Mouse (Mus musculus): ENCODE measurements around the gene Cdkn2c. TPM values are rescaled to one million over a fixed set of nuclear protein-coding genes. Genes with fewer than 3 reads are reported as not detected.
"Not testable (repeated sequence)": the region's sequence is repeated elsewhere in the genome, so short reads cannot be mapped to it uniquely, and the experiment has no call there.

Cdkn2c gene
- polyA plus RNA-seq (2015; fragmentation: Nextera tagmentation; extraction: Ambion mirVana), result 8.0 and 11.9 TPM in 2 replicates

DNA sequence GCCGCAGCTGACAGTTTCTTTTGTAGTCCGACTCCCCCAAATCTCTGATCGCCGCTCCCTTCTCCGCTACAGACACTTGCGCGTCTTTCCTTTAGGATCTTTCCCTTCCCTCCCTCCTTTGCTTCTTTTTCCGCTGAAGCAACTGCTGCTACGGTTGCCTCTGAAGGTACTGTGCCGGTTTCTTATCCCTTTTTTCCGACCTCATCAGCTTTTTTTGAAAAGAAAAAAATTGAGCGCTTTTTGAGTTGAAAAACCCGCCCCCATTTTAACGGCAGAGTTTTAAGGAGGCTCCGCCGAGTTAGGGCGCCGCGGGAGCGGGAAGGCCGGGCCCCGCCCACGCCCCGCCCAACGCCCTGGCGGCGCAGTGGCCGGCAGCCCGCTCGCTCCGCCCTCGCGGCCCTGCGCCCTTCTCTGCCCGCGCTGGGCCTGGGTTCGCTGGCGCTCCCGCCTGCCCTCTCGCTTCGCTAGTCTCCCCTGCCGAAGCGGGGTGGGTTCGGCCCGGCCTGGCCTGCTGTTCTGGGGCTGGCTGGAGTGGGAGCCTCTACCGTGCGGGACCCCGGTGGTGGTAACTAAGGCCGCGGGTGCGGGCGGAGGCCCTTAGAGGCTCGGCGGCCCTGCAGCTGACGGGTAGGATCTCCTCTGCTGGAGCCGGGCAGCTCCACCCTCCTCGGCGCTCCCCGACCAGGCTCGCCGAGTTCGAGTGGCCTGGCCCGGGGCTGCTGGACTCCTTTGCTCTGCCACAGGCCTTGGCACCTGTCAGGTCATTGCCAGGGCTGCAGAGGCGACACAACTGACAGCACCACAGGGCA is at the start of gene Cdkn2c:
Cdkn2c (minus strand) TSS at position 729 of the 809 bp plus-strand sequence.
- ATAC-seq, result peak; percentile 92
- peak within 1 kb of the TSS; percentile 94 for H3K4me2 ChIP-seq (ENCODE audit: low read length)
- 0% methylated on average over 61 of the region's 64 CpGs for WGBS

DNA sequence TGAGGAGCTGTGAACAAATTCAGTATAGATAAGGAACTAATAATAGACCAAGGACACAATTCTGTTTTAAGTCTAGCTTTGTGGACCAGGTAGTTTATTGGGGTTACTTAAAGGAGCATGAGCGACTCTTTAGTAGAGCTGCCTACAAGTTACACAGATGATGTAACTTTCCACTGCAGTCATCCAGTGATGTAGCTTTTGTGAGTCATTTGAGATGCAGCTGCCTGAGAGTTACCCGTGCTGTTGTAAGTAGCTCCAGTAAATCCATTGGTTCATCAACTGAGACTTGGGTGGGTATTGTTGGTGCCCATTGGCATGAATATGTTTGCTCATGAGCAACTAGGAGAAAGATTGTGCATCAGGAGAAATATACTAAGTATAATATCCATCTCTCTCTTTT is 38.4 kb upstream of the Cdkn2c start:
- no peaks in the 10 kb centered on the region for H3K36me3 ChIP-seq (ENCODE audit: control insufficient read depth, insufficient read depth)
- no peak overlapping the region for H3K4me3 ChIP-seq (replicated peaks; ENCODE audit: low read length)
- H3K27ac ChIP-seq (ENCODE audit: low read length), result no peak overlapping the region
- H3K27me3 ChIP-seq (replicated peaks; ENCODE audit: control insufficient read depth, insufficient read depth, low read length), result no peaks in the 10 kb centered on the region
- no peak overlapping the region for H3K9ac ChIP-seq (replicated peaks; ENCODE audit: low read depth, low read length)
- no peak overlapping the region for H3K4me2 ChIP-seq (ENCODE audit: low read length)
- 93% methylated on average over 2 of the region's 2 CpGs for WGBS
- H3K4me1 ChIP-seq (replicated peaks; ENCODE audit: control insufficient read depth, insufficient read depth, low read length), result no peaks in the 10 kb centered on the region
- no peaks in the 10 kb centered on the region for H3K9me3 ChIP-seq (ENCODE audit: control insufficient read depth, low read length)
- ATAC-seq, result no peak

More for the DNA sequence above, at the start of gene Cdkn2c:
- Histone ChIP-seq H3K4me3 (replicated peaks; ENCODE audit: low read length) (peak within 1 kb of the TSS; percentile 48), H3K36me3 (ENCODE audit: control insufficient read depth, insufficient read depth) (no peaks in the 10 kb centered on the region), H3K27ac (ENCODE audit: low read length) (peak within 1 kb of the TSS; percentile 88), H3K9ac (replicated peaks; ENCODE audit: low read depth, low read length) (peak within 1 kb of the TSS; percentile 85), H3K27me3 (replicated peaks; ENCODE audit: control insufficient read depth, insufficient read depth, low read length) (peaks cover 10% of the 10 kb centered on the region; the same call in 1 of the 2 replicates), H3K9me3 (ENCODE audit: control insufficient read depth, low read length) (no peaks in the 10 kb centered on the region), H3K4me1 (replicated peaks; ENCODE audit: control insufficient read depth, insufficient read depth, low read length) (peaks cover 12% of the 10 kb centered on the region)

DNA sequence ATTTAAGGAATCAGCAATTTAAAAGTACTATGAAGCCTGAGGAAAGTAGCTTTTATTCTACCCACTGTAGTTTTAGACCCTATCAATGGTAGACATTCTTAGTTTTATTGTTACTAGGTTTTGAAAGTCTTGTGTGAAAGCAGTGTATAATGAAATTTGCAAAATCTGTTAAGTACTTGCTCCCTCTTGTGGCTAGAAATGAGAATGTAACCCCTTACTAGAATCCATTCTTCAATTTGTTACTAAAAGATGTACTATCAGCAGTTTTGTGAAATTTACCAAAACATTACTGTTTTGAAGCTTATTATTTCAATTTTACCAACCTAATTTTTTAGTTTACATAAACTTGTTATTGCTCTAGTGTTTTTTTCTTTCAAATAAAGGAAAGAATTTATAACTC is 36.6 kb upstream of the Cdkn2c start:
- Histone ChIP-seq H3K27ac (ENCODE audit: low read length) (no peak overlapping the region), H3K27me3 (replicated peaks; ENCODE audit: control insufficient read depth, insufficient read depth, low read length) (no peaks in the 10 kb centered on the region), H3K36me3 (ENCODE audit: control insufficient read depth, insufficient read depth) (no peaks in the 10 kb centered on the region), H3K4me3 (replicated peaks; ENCODE audit: low read length) (no peak overlapping the region), H3K9me3 (ENCODE audit: control insufficient read depth, low read length) (no peaks in the 10 kb centered on the region), H3K9ac (replicated peaks; ENCODE audit: low read depth, low read length) (no peak overlapping the region), H3K4me1 (replicated peaks; ENCODE audit: control insufficient read depth, insufficient read depth, low read length) (no peaks in the 10 kb centered on the region), H3K4me2 (ENCODE audit: low read length) (no peak overlapping the region)
- ATAC-seq, result no peak

DNA sequence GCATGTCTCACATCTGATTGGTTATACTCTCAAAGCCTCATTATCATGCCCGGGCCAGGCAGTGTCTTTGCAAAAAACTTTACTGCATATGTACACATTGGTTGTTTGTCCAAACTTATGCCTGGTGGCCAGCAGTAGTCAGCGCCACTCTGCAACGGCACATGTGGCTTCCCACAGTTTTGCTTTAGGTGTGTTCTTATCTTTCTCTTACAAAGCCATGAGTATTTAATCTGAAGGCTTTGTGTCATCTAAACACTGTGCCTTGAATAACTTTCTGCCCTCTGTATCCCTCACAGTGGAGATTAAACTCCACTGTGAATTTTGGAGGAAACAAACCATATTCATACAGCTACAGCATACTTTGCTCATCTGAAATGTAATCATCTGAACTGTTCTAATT is 33.7 kb upstream of the Cdkn2c start:
- H3K9ac ChIP-seq (replicated peaks; ENCODE audit: low read depth, low read length); H3K4me3 ChIP-seq (replicated peaks; ENCODE audit: low read length); H3K9me3 ChIP-seq (ENCODE audit: control insufficient read depth, low read length); H3K36me3 ChIP-seq (ENCODE audit: control insufficient read depth, insufficient read depth); H3K4me2 ChIP-seq (ENCODE audit: low read length); H3K27me3 ChIP-seq (replicated peaks; ENCODE audit: control insufficient read depth, insufficient read depth, low read length); ATAC-seq; H3K27ac ChIP-seq (ENCODE audit: low read length); H3K4me1 ChIP-seq (replicated peaks; ENCODE audit: control insufficient read depth, insufficient read depth, low read length): not testable (repeated sequence)
- WGBS, result 79% methylated on average over 3 of the region's 3 CpGs

DNA sequence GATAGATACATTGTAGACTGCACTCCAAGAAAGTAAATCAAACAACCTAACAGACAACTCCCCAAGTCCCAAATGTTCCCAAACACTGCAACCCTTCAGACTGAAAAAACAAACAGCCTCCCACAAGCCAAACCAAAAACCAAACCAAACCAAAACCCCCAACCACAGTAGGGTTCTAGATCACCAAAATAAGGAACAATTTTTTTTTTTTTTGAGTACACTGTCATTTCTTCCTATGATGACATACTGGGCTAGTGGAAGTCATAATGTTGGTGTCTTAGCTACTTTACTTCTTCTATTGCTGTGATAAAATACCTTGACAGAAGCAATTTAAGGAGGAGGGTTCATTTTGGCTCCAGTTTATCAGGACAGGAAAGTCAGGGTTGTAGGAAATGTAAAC is 25.7 kb upstream of the Cdkn2c start:
- H3K27ac ChIP-seq (ENCODE audit: low read length), result no peak overlapping the region
- no peaks in the 10 kb centered on the region for H3K36me3 ChIP-seq (ENCODE audit: control insufficient read depth, insufficient read depth)
- no peak overlapping the region for H3K4me3 ChIP-seq (replicated peaks; ENCODE audit: low read length)
- H3K9me3 ChIP-seq (ENCODE audit: control insufficient read depth, low read length), result peaks cover 5% of the 10 kb centered on the region
- no peak overlapping the region for H3K4me2 ChIP-seq (ENCODE audit: low read length)
- no peak overlapping the region for H3K9ac ChIP-seq (replicated peaks; ENCODE audit: low read depth, low read length)
- no peak for ATAC-seq
- H3K4me1 ChIP-seq (replicated peaks; ENCODE audit: control insufficient read depth, insufficient read depth, low read length), result no peaks in the 10 kb centered on the region
- no peaks in the 10 kb centered on the region for H3K27me3 ChIP-seq (replicated peaks; ENCODE audit: control insufficient read depth, insufficient read depth, low read length)

DNA sequence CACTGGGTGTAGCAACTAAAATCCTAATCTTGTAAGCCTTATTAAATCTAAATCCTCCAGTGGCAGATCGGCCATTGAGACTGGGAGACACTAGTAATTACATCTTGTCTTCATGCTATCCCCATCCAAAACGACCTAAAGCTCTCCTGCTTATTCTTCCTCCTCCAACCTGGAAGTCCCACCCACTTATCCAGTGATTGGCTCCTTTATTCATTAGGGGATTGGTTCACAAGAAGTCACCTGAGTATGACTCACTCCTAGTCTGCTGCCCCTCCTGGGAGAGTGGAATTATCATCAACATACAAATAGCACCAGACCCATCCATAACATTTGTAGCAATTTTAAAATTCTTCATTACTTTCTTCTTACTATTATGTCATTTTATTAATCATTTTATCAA is 16.6 kb upstream of the Cdkn2c start:
- H3K27me3 ChIP-seq (replicated peaks; ENCODE audit: control insufficient read depth, insufficient read depth, low read length), result no peaks in the 10 kb centered on the region
- no peaks in the 10 kb centered on the region for H3K36me3 ChIP-seq (ENCODE audit: control insufficient read depth, insufficient read depth)
- no peak overlapping the region for H3K4me2 ChIP-seq (ENCODE audit: low read length)
- WGBS, result 63% methylated on average over 2 of the region's 2 CpGs
- ATAC-seq, result no peak
- H3K27ac ChIP-seq (ENCODE audit: low read length), result no peak overlapping the region
- H3K9ac ChIP-seq (replicated peaks; ENCODE audit: low read depth, low read length), result no peak overlapping the region
- H3K4me1 ChIP-seq (replicated peaks; ENCODE audit: control insufficient read depth, insufficient read depth, low read length), result no peaks in the 10 kb centered on the region
- no peak overlapping the region for H3K4me3 ChIP-seq (replicated peaks; ENCODE audit: low read length)
- H3K9me3 ChIP-seq (ENCODE audit: control insufficient read depth, low read length), result no peaks in the 10 kb centered on the region

DNA sequence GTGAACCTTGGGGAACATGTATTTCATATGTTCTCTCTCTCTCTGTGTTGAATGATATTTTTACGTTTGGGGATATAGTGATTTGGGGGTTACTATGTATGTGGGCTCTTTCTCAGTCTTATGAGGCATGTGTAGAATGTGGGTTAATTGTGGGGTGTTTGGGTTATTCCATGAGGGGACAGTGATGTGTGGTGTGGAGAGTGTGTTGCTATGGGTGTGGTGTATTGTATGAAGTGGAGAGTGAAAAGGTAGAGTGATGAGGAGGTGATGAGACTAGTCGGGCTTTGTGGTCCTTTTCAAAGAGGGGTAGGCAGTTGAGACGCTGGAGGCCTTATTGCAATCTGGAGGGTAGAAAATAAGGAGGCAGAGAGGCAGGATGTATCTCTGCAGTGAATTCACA is 10.2 kb upstream of the Cdkn2c start:
- Histone ChIP-seq H3K4me2 (ENCODE audit: low read length) (peak overlapping the region; percentile 80), H3K27ac (ENCODE audit: low read length) (peak overlapping the region; percentile 93), H3K4me3 (replicated peaks; ENCODE audit: low read length) (peak overlapping the region; percentile 90), H3K4me1 (replicated peaks; ENCODE audit: control insufficient read depth, insufficient read depth, low read length) (peaks cover 9% of the 10 kb centered on the region), H3K9me3 (ENCODE audit: control insufficient read depth, low read length) (no peaks in the 10 kb centered on the region), H3K36me3 (ENCODE audit: control insufficient read depth, insufficient read depth) (no peaks in the 10 kb centered on the region), H3K9ac (replicated peaks; ENCODE audit: low read depth, low read length) (peak overlapping the region; percentile 85), H3K27me3 (replicated peaks; ENCODE audit: control insufficient read depth, insufficient read depth, low read length) (no peaks in the 10 kb centered on the region)
- ATAC-seq, result 0 out of 2 replicates have a peak, but pooled peaks have one; percentile 2
- WGBS, result 0% methylated on average over 3 of the region's 3 CpGs

DNA sequence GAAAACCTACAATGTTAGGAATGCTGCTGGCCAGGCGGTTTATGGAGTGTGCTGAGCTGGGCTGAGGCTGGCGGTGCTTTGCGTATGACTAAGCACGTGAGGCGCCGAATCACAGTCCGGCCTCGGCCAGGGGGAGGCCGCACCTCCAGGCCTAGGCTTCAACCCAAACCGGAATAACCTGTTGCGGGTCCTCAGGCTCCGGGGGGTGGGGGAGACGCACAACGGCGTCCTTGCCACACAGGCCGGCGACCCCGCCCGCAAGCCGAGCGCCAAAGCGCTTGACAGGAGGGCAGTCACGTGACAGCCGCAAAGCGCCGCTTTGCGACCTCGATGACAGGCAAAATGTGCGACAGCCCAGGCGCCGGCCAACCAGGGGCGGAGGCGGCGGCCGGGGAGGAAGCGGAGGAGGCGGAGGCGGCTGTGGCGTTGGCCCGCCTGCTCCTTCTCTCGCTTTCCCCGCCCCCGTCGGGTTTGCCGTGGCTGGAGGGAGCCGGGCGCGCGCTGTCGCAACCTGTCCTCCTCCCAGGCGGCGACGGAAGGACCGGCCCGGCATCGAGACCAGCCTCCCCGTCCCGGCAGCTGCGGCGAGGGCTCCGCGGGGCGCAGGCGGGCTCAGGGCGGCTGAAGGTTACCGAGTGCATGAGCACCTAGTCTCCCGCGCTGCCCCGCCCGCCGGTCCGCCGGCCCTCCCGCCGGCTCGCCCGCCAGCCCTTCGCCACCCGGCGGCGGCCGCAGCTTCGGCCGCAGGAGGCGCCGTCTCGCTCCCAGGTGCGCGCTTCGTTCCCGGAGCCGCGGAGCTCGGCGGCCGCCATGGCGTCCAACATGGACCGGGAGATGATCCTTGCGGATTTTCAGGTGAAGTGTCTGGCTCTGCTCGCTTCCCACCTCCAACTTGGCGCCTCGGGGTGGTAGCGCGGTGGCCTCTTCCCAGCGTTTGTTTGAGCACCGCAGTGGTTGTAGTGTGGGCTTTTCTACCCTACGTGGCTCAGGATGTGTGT is 9.5 kb upstream of the Cdkn2c start, which contains the start of gene Faf1:
Faf1 (plus strand) TSS at position 371 of the 998 bp plus-strand sequence.
- Histone ChIP-seq H3K27ac (ENCODE audit: low read length) (peak within 1 kb of the TSS; percentile 93), H3K9me3 (ENCODE audit: control insufficient read depth, low read length) (no peaks in the 10 kb centered on the region), H3K9ac (replicated peaks; ENCODE audit: low read depth, low read length) (peak within 1 kb of the TSS; percentile 85), H3K4me1 (replicated peaks; ENCODE audit: control insufficient read depth, insufficient read depth, low read length) (peaks cover 9% of the 10 kb centered on the region), H3K36me3 (ENCODE audit: control insufficient read depth, insufficient read depth) (no peaks in the 10 kb centered on the region), H3K27me3 (replicated peaks; ENCODE audit: control insufficient read depth, insufficient read depth, low read length) (no peaks in the 10 kb centered on the region), H3K4me3 (replicated peaks; ENCODE audit: low read length) (peak within 1 kb of the TSS; percentile 90), H3K4me2 (ENCODE audit: low read length) (peak within 1 kb of the TSS; percentile 80)
- ATAC-seq, result peak; percentile 98
- WGBS, result under 1% methylated on average over 100 of the region's 107 CpGs

DNA sequence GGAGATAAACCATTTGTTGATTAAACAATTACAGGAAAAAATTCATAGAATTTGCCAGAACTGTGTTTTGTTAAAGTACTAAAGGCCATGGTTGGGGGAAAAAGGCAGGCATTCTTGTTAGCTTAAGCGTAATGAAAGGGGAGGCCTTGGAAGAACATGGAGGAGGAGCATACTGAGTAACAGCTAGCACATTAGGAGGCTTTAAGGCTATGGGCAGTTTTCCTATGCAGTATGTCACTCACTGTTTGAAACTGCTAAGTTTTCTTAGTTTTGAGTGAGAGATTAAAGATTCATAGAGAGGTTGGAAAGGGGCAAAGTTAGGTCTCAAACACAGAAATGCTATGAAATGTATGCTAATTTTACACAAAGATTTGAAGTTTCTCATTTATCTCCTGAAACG is 7.1 kb upstream of the Cdkn2c start:
- 83% methylated on average over 2 of the region's 2 CpGs for WGBS
- Histone ChIP-seq H3K9me3 (ENCODE audit: control insufficient read depth, low read length) (no peaks in the 10 kb centered on the region), H3K4me1 (replicated peaks; ENCODE audit: control insufficient read depth, insufficient read depth, low read length) (peaks cover 9% of the 10 kb centered on the region), H3K27me3 (replicated peaks; ENCODE audit: control insufficient read depth, insufficient read depth, low read length) (no peaks in the 10 kb centered on the region), H3K4me2 (ENCODE audit: low read length) (no peak overlapping the region), H3K9ac (replicated peaks; ENCODE audit: low read depth, low read length) (no peak overlapping the region), H3K27ac (ENCODE audit: low read length) (no peak overlapping the region), H3K36me3 (ENCODE audit: control insufficient read depth, insufficient read depth) (no peaks in the 10 kb centered on the region), H3K4me3 (replicated peaks; ENCODE audit: low read length) (no peak overlapping the region)
- no peak for ATAC-seq
